ENCODE assay signal across 9 mouse cellular contexts in genomic region chr4:147940111-147940510, GRCm38 (mm10). TPM values are rescaled to one million over a fixed set of nuclear protein-coding genes. Genes with fewer than 3 reads are reported as not detected.
DNase-seq lines count a peak whose midpoint lies in the region; ATAC-seq lines count a peak whose summit lies in the region.
"Had no signal": no experiment of that assay in that cellular context is flagged by ENCODE, and none has a peak within 500 bp of the region (broad histone marks: within the 10 kb centered on the region; RNA-seq: fewer than 3 reads in every experiment).

No protein-coding gene starts in this region.

- H3K9me3 ChIP-seq in kidney, embryonic 16.5 days (ENCODE audit: low read length), result no peaks in the 10 kb centered on the region
- H3K9me3 ChIP-seq in embryonic facial prominence, embryonic 10.5 days, result no peaks in the 10 kb centered on the region
- no peaks in the 10 kb centered on the region for H3K9me3 ChIP-seq in hindbrain, embryonic 10.5 days

- H3K4me2 ChIP-seq in kidney, embryonic 16.5 days (replicated peaks; ENCODE audit: low read depth, low read length), result peak overlapping the region; percentile 42

- peak overlapping the region; percentile 91 for H3K27ac ChIP-seq in kidney, embryonic 16.5 days (ENCODE audit: low read length)
- peak overlapping the region; percentile 78 for H3K27ac ChIP-seq in embryonic facial prominence, embryonic 10.5 days (replicated peaks)
- H3K27ac ChIP-seq in hindbrain, embryonic 10.5 days, result peak overlapping the region; percentile 87

- WGBS in kidney, embryonic 16.5 days, result 35% methylated on average over 9 of the region's 9 CpGs
- 44% methylated on average over 9 of the region's 9 CpGs for WGBS in embryonic facial prominence, embryonic 10.5 days
- WGBS in hindbrain, embryonic 10.5 days, result 55% methylated on average over 9 of the region's 9 CpGs

- H3K9ac ChIP-seq in kidney, embryonic 16.5 days (replicated peaks; ENCODE audit: low read length), result no peak overlapping the region; the same call in 1 of the 2 replicates

- no peak for DNase-seq in kidney, postnatal 14 days
- peak; percentile 36 for DNase-seq in embryonic facial prominence, embryonic 10.5 days (ENCODE audit: low spot score)
- DNase-seq in hindbrain, embryonic 10.5 days (ENCODE audit: low spot score), result peak; percentile 30
- peak; percentile 54 for DNase-seq in mesoderm, embryonic 11.5 days (ENCODE audit: low read depth, low spot score)
- DNase-seq in adrenal gland, adult 8-10 months, result no peak
- DNase-seq in thymus, postnatal 36 days, result no peak
- no peak for DNase-seq in urinary bladder, postnatal 36 days (ENCODE audit: low spot score in 2 of 2)

- H3K36me3 ChIP-seq in kidney, embryonic 16.5 days (ENCODE audit: insufficient read depth, low read length), result peaks cover 17% of the 10 kb centered on the region
- peaks cover 24% of the 10 kb centered on the region for H3K36me3 ChIP-seq in embryonic facial prominence, embryonic 10.5 days (replicated peaks)
- H3K36me3 ChIP-seq in hindbrain, embryonic 10.5 days, result peaks cover 24% of the 10 kb centered on the region

- peaks cover 49% of the 10 kb centered on the region for H3K4me1 ChIP-seq in kidney, embryonic 16.5 days (ENCODE audit: insufficient read depth, low read length)
- peaks cover 66% of the 10 kb centered on the region for H3K4me1 ChIP-seq in embryonic facial prominence, embryonic 10.5 days
- H3K4me1 ChIP-seq in hindbrain, embryonic 10.5 days (replicated peaks), result peaks cover 57% of the 10 kb centered on the region

- H3K27me3 ChIP-seq in kidney, embryonic 16.5 days (ENCODE audit: insufficient read depth, low read length), result no peaks in the 10 kb centered on the region
- no peaks in the 10 kb centered on the region; the same call in 1 of the 2 replicates for H3K27me3 ChIP-seq in embryonic facial prominence, embryonic 10.5 days (replicated peaks; ENCODE audit: low read depth, poor library complexity, severe bottlenecking)
- H3K27me3 ChIP-seq in hindbrain, embryonic 10.5 days (ENCODE audit: insufficient read depth, poor library complexity, severe bottlenecking), result peaks cover 8% of the 10 kb centered on the region; the same call in 1 of the 2 replicates

- no peak for ATAC-seq in kidney, embryonic 16.5 days (ENCODE audit: low FRiP score, low TSS enrichment)

- peak overlapping the region; percentile 90 for H3K4me3 ChIP-seq in kidney, embryonic 16.5 days (ENCODE audit: low read length)
- peak overlapping the region; percentile 98 for H3K4me3 ChIP-seq in embryonic facial prominence, embryonic 10.5 days
- H3K4me3 ChIP-seq in hindbrain, embryonic 10.5 days, result peak overlapping the region; percentile 99

RNA-seq across cellular contexts. Expression of gene 2510039O18Rik, which starts 0.6 kb away (rescaled TPM):
- polyA plus RNA-seq in kidney, embryonic 16.5 days (2015; fragmentation: Nextera tagmentation; extraction: Ambion mirVana), result 10.4 and 13.9 TPM in 2 replicates
- 10.6 and 12.2 TPM in 2 replicates for polyA plus RNA-seq in embryonic facial prominence, embryonic 10.5 days (2016; fragmentation: Nextera tagmentation; extraction: Ambion mirVana)
- 11.9 and 14.9 TPM in 2 replicates for polyA plus RNA-seq in hindbrain, embryonic 10.5 days (2016; fragmentation: Nextera tagmentation; extraction: Ambion mirVana)
- total RNA-seq in adrenal gland, adult 8-10 months (2022), result 10 to 100 TPM; 45.5 to 52.4 (median 47.4) TPM

RNA-seq across cellular contexts. Expression of gene Plod1, which starts 3.5 kb away (rescaled TPM):
- 58.6 and 61.5 TPM in 2 replicates for polyA plus RNA-seq in kidney, embryonic 16.5 days (2015; fragmentation: Nextera tagmentation; extraction: Ambion mirVana)
- polyA plus RNA-seq in embryonic facial prominence, embryonic 10.5 days (2016; fragmentation: Nextera tagmentation; extraction: Ambion mirVana), result 30.9 and 31.0 TPM in 2 replicates
- 30.5 and 31.2 TPM in 2 replicates for polyA plus RNA-seq in hindbrain, embryonic 10.5 days (2016; fragmentation: Nextera tagmentation; extraction: Ambion mirVana)
- 10 to 100 TPM; 31.2 to 44.5 (median 39.4) TPM for total RNA-seq in adrenal gland, adult 8-10 months (2022)

RNA-seq across cellular contexts. Expression of gene Mfn2, which starts 35.6 kb away (rescaled TPM):
- polyA plus RNA-seq in kidney, embryonic 16.5 days (2015; fragmentation: Nextera tagmentation; extraction: Ambion mirVana), result 45.4 and 47.1 TPM in 2 replicates
- 38.2 and 38.6 TPM in 2 replicates for polyA plus RNA-seq in embryonic facial prominence, embryonic 10.5 days (2016; fragmentation: Nextera tagmentation; extraction: Ambion mirVana)
- 43.4 and 52.4 TPM in 2 replicates for polyA plus RNA-seq in hindbrain, embryonic 10.5 days (2016; fragmentation: Nextera tagmentation; extraction: Ambion mirVana)
- 100 to 1,000 TPM; 119 to 236 (median 168) TPM for total RNA-seq in adrenal gland, adult 8-10 months (2022)

RNA-seq across cellular contexts. Expression of gene Nppb, which starts 45.5 kb away (rescaled TPM):
- polyA plus RNA-seq in kidney, embryonic 16.5 days (2015; fragmentation: Nextera tagmentation; extraction: Ambion mirVana), result 0.21 TPM in 1 of 2 replicates, not detected in the other
- polyA plus RNA-seq in embryonic facial prominence, embryonic 10.5 days (2016; fragmentation: Nextera tagmentation; extraction: Ambion mirVana), result 0.20 TPM in 1 of 2 replicates, not detected in the other
- polyA plus RNA-seq in hindbrain, embryonic 10.5 days (2016; fragmentation: Nextera tagmentation; extraction: Ambion mirVana), result 0.29 TPM in 1 of 2 replicates, not detected in the other
- under 1 TPM in 1 of 4 experiments, not detected in 3; 0.40 TPM for total RNA-seq in adrenal gland, adult 8-10 months (2022)
- total RNA-seq: left cerebral cortex, postnatal 36 days had no signal

Comparison
In these comparisons a context has a peak if more than half of its experiments do, and no peak if none do; other contexts are left out.
1. DNase-seq: peak in embryonic facial prominence, embryonic 10.5 days (single experiment), hindbrain, embryonic 10.5 days (single experiment) and mesoderm, embryonic 11.5 days (single experiment); none in kidney, postnatal 14 days (single experiment), adrenal gland, adult 8-10 months (single experiment), thymus, postnatal 36 days (0 of 2) and urinary bladder, postnatal 36 days (0 of 2).
2. Peak in every context shown above with its lines, with median percentiles within 50 percentile points of each other: H3K27ac ChIP-seq and H3K4me3 ChIP-seq.